Mouse (Mus musculus) hindbrain, postnatal 0 days (tissue): ENCODE data around the gene Bcl2l1. TPM values are rescaled to one million over a fixed set of nuclear protein-coding genes. Genes with fewer than 3 reads are reported as not detected.
A peak's percentile ranks its signal among the peaks of the same experiment; 100 is the strongest.

Experiments used
- ATAC-seq: fragments of 200-750 bp; cut with Nextera tagmentation; 2 replicates; pipeline ENCODE4 v1.8.0; 2017; ENCODE audit warnings: mild to moderate bottlenecking, moderate TSS enrichment, moderate library complexity
- DNase-seq: peaks from one replicate; pipeline ENCODE4 v3.0.0-alpha.2; 2015; ENCODE audit warnings: low spot score
- H3K27ac ChIP-seq: fragments of 300-500 bp; sonication (generic); 2 replicates; pipeline ENCODE4 v1.5.1; 2014; ENCODE audit warnings: mild to moderate bottlenecking
- H3K27me3 ChIP-seq: fragments of 300-500 bp; sonication (generic); 2 replicates; pipeline ENCODE4 v1.6.1; 2014; ENCODE audit warnings: low read length, mixed read lengths; ENCODE audit not compliant: insufficient read depth
- H3K36me3 ChIP-seq: fragments of 300-500 bp; sonication (generic); 2 replicates; pipeline ENCODE4 v1.6.1; 2014; ENCODE audit warnings: low read length, mixed read lengths; ENCODE audit not compliant: insufficient read depth
- H3K4me1 ChIP-seq: fragments of 300-500 bp; sonication (generic); 2 replicates; pipeline ENCODE4 v1.6.1; 2014; ENCODE audit warnings: antibody characterized with exemption, low read length, mixed read lengths; ENCODE audit not compliant: insufficient read depth
- H3K4me2 ChIP-seq: fragments of 300-500 bp; sonication (generic); 2 replicates; pipeline ENCODE4 v1.6.1; 2014; ENCODE audit warnings: low read depth, mild to moderate bottlenecking, low read length, moderate library complexity, mixed read lengths
- H3K4me3 ChIP-seq: fragments of 300-500 bp; sonication (generic); 2 replicates; pipeline ENCODE4 v1.5.1; 2014; ENCODE audit warnings: low read length
- H3K9ac ChIP-seq: fragments of 300-500 bp; sonication (generic); replicated peaks from 2 replicates; pipeline ENCODE4 v1.6.1; 2014; ENCODE audit warnings: mild to moderate bottlenecking, low read length, moderate library complexity, mixed read lengths
- H3K9me3 ChIP-seq: fragments of 300-500 bp; sonication (generic); 2 replicates; pipeline ENCODE4 v1.6.1; 2016; ENCODE audit warnings: low read length, mixed read lengths
- CTCF ChIP-seq: IDR thresholded peaks from 2 replicates; pipeline ENCODE4 v1.5.1; 2016; ENCODE audit warnings: antibody characterized with exemption, control low read depth, low read depth
- WGBS: fragments of 180-500 bp; shearing (Covaris S2); extraction: QIAGEN DNeasy Blood & Tissue Kit; methylation state at CpG from one replicate; pipeline ENCODE4 v1.1.7; 2014; 5-methylcytosine and 5-hydroxymethylcytosine counted together
- polyA plus RNA-seq: library from polyadenylated mRNA; unstranded; fragments of >200 nt; fragmentation: Nextera tagmentation; extraction: Ambion mirVana; gene quantifications from 2 replicates; pipeline ENCODE4 v1.2.1, GENCODE M21; 2015
- total RNA-seq: library from RNA; depleted of rRNA; stranded (reverse); fragments of >200 nt; gene quantifications from 2 replicates; pipeline ENCODE4 v1.2.3, GENCODE M21; 2014

Gene Bcl2l1
- total and polyA plus RNA-seq, 2 experiments from 2014 or later = 123 to 130 TPM

GRCm38 (mm10) chr2:152753944-152754711, 77.4 kb downstream of the Bcl2l1 start, which contains the start of gene Cox4i2:
TSS of gene Cox4i2 (plus strand) at chr2:152754173.
- 8% methylated on average over 29 of the region's 30 CpGs for WGBS
- Histone ChIP-seq H3K4me2 (peak within 1 kb of the TSS; percentile 48), H3K27ac (no peak within 1 kb of the TSS), H3K27me3 (no peaks in the 10 kb centered on the region), H3K36me3 (no peaks in the 10 kb centered on the region), H3K9me3 (no peaks in the 10 kb centered on the region), H3K9ac (0 out of 2 replicates have a peak within 1 kb of the TSS, but pooled peaks have one; percentile 2), H3K4me3 (peak within 1 kb of the TSS; percentile 18), H3K4me1 (0 out of 2 replicates have a peak, but pooled peaks cover 4% of the 10 kb centered on the region)
- DNase-seq (no peak), ATAC-seq (no peak)
- no peak for TF ChIP-seq CTCF

GRCm38 (mm10) chr2:152742435-152742834, 89.1 kb downstream of the Bcl2l1 start:
- ATAC-seq (peak; percentile 60), DNase-seq (peak; percentile 75)
- H3K27ac ChIP-seq = peak overlapping the region; percentile 12; the same call in 1 of the 2 replicates
- WGBS = 17% methylated on average over 10 of the region's 10 CpGs
- H3K9ac ChIP-seq = no peak overlapping the region
- H3K4me2 ChIP-seq = no peak overlapping the region
- peak; percentile 75 for TF ChIP-seq CTCF
- no peaks in the 10 kb centered on the region for H3K27me3 ChIP-seq
- H3K9me3 ChIP-seq = no peaks in the 10 kb centered on the region
- H3K4me3 ChIP-seq = no peak overlapping the region
- 0 out of 2 replicates have a peak, but pooled peaks cover 3% of the 10 kb centered on the region for H3K4me1 ChIP-seq
- H3K36me3 ChIP-seq = no peaks in the 10 kb centered on the region

GRCm38 (mm10) chr2:152741153-152742041, 90.1 kb downstream of the Bcl2l1 start:
- no peak for TF ChIP-seq CTCF
- H3K4me2 ChIP-seq = peak overlapping the region; percentile 24; the same call in 1 of the 2 replicates
- H3K4me3 ChIP-seq = no peak overlapping the region
- H3K9ac ChIP-seq = no peak overlapping the region
- H3K9me3 ChIP-seq = no peaks in the 10 kb centered on the region
- H3K27me3 ChIP-seq = no peaks in the 10 kb centered on the region
- peak; percentile 48 for ATAC-seq
- H3K27ac ChIP-seq = peak overlapping the region; percentile 27; the same call in 1 of the 2 replicates
- H3K36me3 ChIP-seq = no peaks in the 10 kb centered on the region
- peak; percentile 77 for DNase-seq
- H3K4me1 ChIP-seq = peaks cover 3% of the 10 kb centered on the region; the same call in 1 of the 2 replicates
- WGBS = 44% methylated on average over 14 of the region's 14 CpGs

GRCm38 (mm10) chr2:152740490-152740889, 91.0 kb downstream of the Bcl2l1 start:
- Histone ChIP-seq H3K9ac (no peak overlapping the region), H3K9me3 (no peaks in the 10 kb centered on the region), H3K4me3 (no peak overlapping the region), H3K36me3 (no peaks in the 10 kb centered on the region), H3K27ac (no peak overlapping the region), H3K4me1 (peaks cover 3% of the 10 kb centered on the region), H3K27me3 (no peaks in the 10 kb centered on the region), H3K4me2 (no peak overlapping the region)
- no peak for DNase-seq
- 70% methylated on average over 5 of the region's 5 CpGs for WGBS
- no peak for TF ChIP-seq CTCF
- ATAC-seq = no peak

- Histone ChIP-seq H3K27me3 (no peaks in the 10 kb centered on the region), H3K4me1 (peaks cover 3% of the 10 kb centered on the region), H3K36me3 (no peaks in the 10 kb centered on the region), H3K4me2 (peak overlapping the region; percentile 82; the same call in 1 of the 2 replicates), H3K4me3 (no peak overlapping the region), H3K27ac (peak overlapping the region; percentile 37; the same call in 1 of the 2 replicates), H3K9ac (no peak overlapping the region), H3K9me3 (no peaks in the 10 kb centered on the region)
- DNase-seq (peak; percentile 25), ATAC-seq (no peak)
- 33% methylated on average over 3 of the region's 3 CpGs for WGBS
- TF ChIP-seq CTCF = no peak
Observed at GRCm38 (mm10) chr2:152739842-152740260, 91.7 kb downstream of the Bcl2l1 start.

- 2% methylated on average over 35 of the region's 36 CpGs for WGBS
- Histone ChIP-seq H3K27me3 (no peaks in the 10 kb centered on the region), H3K9ac (peak overlapping the region; percentile 49), H3K36me3 (no peaks in the 10 kb centered on the region), H3K4me3 (peak overlapping the region; percentile 44), H3K9me3 (no peaks in the 10 kb centered on the region), H3K27ac (peak overlapping the region; percentile 70; the same call in 1 of the 2 replicates), H3K4me2 (peak overlapping the region; percentile 82), H3K4me1 (peaks cover 8% of the 10 kb centered on the region)
- ATAC-seq (peak; percentile 25), DNase-seq (peak; percentile 66)
- no peak for TF ChIP-seq CTCF
Observed at GRCm38 (mm10) chr2:152739031-152739841, 92.3 kb downstream of the Bcl2l1 start.
